Mouse (Mus musculus) myocyte (in vitro differentiated cells): ENCODE results near the gene Sf3a1.

Source experiments
- MAX ChIP-seq: IDR thresholded peaks from one replicate; pipeline ENCODE4 v1.6.1; 2011; ENCODE audit warnings: low read depth, mild to moderate bottlenecking, control low read depth
- MYOD1 ChIP-seq, 3 experiments: IDR thresholded peaks; one replicate each; pipeline ENCODE4 v1.6.1; 2011; ENCODE audit warnings: control low read depth in 2 of 3, low read depth in 2 of 3, mild to moderate bottlenecking in 2 of 3, moderate library complexity in 1 of 3; ENCODE audit not compliant: insufficient read length in 2 of 3, control insufficient read depth in 1 of 3
- MYOG ChIP-seq, 3 experiments: IDR thresholded peaks; one replicate each; pipeline ENCODE4 v1.6.1; 2011; ENCODE audit warnings: control low read depth in 2 of 3, low read depth in 2 of 3, mild to moderate bottlenecking in 2 of 3; ENCODE audit not compliant: insufficient read length in 2 of 3, control insufficient read depth in 1 of 3, insufficient read depth in 1 of 3
- POLR2A ChIP-seq: IDR thresholded peaks from one replicate; pipeline ENCODE4 v1.6.1; 2011; ENCODE audit warnings: low read depth, mild to moderate bottlenecking, control low read depth, moderate library complexity; ENCODE audit not compliant: insufficient read length
- POLR2AphosphoS2 ChIP-seq: IDR thresholded peaks from one replicate; pipeline ENCODE4 v1.6.1; 2011; ENCODE audit warnings: low read depth, control low read depth; ENCODE audit not compliant: insufficient read length

GRCm38 (mm10) chr11:4148120-4148519 lies 12.0 kb upstream of the Sf3a1 start:
- TF ChIP-seq MYOG (IDR thresholded peaks at IDR 0.05; ENCODE audit: control insufficient read depth in 1 of 3, insufficient read depth in 1 of 3, insufficient read length in 2 of 3, low read depth in 2 of 3) = no peak
- TF ChIP-seq POLR2A = no peak
- no peak for TF ChIP-seq POLR2AphosphoS2
- TF ChIP-seq MAX = no peak
- no peak for TF ChIP-seq MYOD1 (IDR thresholded peaks at IDR 0.05; ENCODE audit: control insufficient read depth in 1 of 3, insufficient read length in 2 of 3, low read depth in 2 of 3)
